Mouse (Mus musculus) lung, postnatal 0 days (tissue): ENCODE measurements around the gene Dtd2. TPM values are rescaled to one million over a fixed set of nuclear protein-coding genes. Genes with fewer than 3 reads are reported as not detected.
A peak's percentile ranks its signal among the peaks of the same experiment; 100 is the strongest.

Experiments used
- ATAC-seq: fragments of 200-750 bp; cut with Nextera tagmentation; 2 replicates; pipeline ENCODE4 v1.8.0; 2017; ENCODE audit warnings: moderate library complexity
- DNase-seq: peaks from one replicate; pipeline ENCODE4 v3.0.0-alpha.2; 2016; ENCODE audit warnings: low spot score
- H3K27ac ChIP-seq: fragments of 300-500 bp; sonication (generic); 2 replicates; pipeline ENCODE4 v1.5.1; 2014; ENCODE audit warnings: antibody characterized with exemption, mild to moderate bottlenecking, low read length, mixed read lengths
- H3K27me3 ChIP-seq: fragments of 300-500 bp; sonication (generic); replicated peaks from 2 replicates; pipeline ENCODE4 v1.6.1; 2014; ENCODE audit warnings: low read length, mixed read lengths; ENCODE audit not compliant: insufficient read depth
- H3K36me3 ChIP-seq: fragments of 300-500 bp; sonication (generic); 2 replicates; pipeline ENCODE4 v1.6.1; 2014; ENCODE audit warnings: low read length, mixed read lengths; ENCODE audit not compliant: insufficient read depth
- H3K4me1 ChIP-seq: fragments of 300-500 bp; sonication (generic); 2 replicates; pipeline ENCODE4 v1.6.1; 2014; ENCODE audit warnings: antibody characterized with exemption, low read depth, low read length, mixed read lengths; ENCODE audit not compliant: insufficient read depth
- H3K4me2 ChIP-seq: fragments of 300-500 bp; sonication (generic); replicated peaks from 2 replicates; pipeline ENCODE4 v1.6.1; 2014; ENCODE audit warnings: low read depth, mild to moderate bottlenecking, low read length, moderate library complexity, mixed read lengths
- H3K4me3 ChIP-seq: fragments of 300-500 bp; sonication (generic); 2 replicates; pipeline ENCODE4 v1.5.1; 2014; ENCODE audit warnings: low read depth, low read length
- H3K9ac ChIP-seq: fragments of 300-500 bp; sonication (generic); replicated peaks from 2 replicates; pipeline ENCODE4 v1.6.1; 2014; ENCODE audit warnings: low read depth, mild to moderate bottlenecking
- H3K9me3 ChIP-seq: fragments of 300-500 bp; sonication (generic); 2 replicates; pipeline ENCODE4 v1.6.1; 2016; ENCODE audit warnings: low read length, mixed read lengths
- CTCF ChIP-seq: IDR thresholded peaks from 2 replicates; pipeline ENCODE4 v1.5.1; 2016; ENCODE audit warnings: antibody characterized with exemption, mild to moderate bottlenecking
- EP300 ChIP-seq: IDR thresholded peaks from 2 replicates; pipeline ENCODE4 v1.6.1; 2016; ENCODE audit warnings: antibody characterized with exemption, mild to moderate bottlenecking, control low read depth
- WGBS: fragments of 180-500 bp; shearing (Covaris S2); extraction: QIAGEN DNeasy Blood & Tissue Kit; methylation state at CpG from one replicate; pipeline ENCODE4 v1.1.7; 2014; 5-methylcytosine and 5-hydroxymethylcytosine counted together
- polyA plus RNA-seq: library from polyadenylated mRNA; unstranded; fragments of >200 nt; fragmentation: Nextera tagmentation; extraction: Ambion mirVana; gene quantifications from 2 replicates; pipeline ENCODE4 v1.2.1, GENCODE M21; 2015

Dtd2 gene
- polyA plus RNA-seq: 18.2 and 20.1 TPM in 2 replicates

GRCm38 (mm10) chr12:52005877-52006632 lies at the start of gene Dtd2:
Gene Dtd2 (minus strand): TSS chr12:52006501.
- no peak for TF ChIP-seq CTCF
- WGBS: 2% methylated on average over 46 of the region's 46 CpGs
- peak; percentile 98 for ATAC-seq

GRCm38 (mm10) chr12:52049324-52049723 lies 43.0 kb upstream of the Dtd2 start:
- no peaks in the 10 kb centered on the region for H3K9me3 ChIP-seq
- TF ChIP-seq CTCF: no peak
- no peak for TF ChIP-seq EP300
- no peaks in the 10 kb centered on the region for H3K36me3 ChIP-seq
- H3K27me3 ChIP-seq: no peaks in the 10 kb centered on the region
- no peaks in the 10 kb centered on the region for H3K4me1 ChIP-seq
- no peak overlapping the region for H3K4me2 ChIP-seq
- no peak overlapping the region for H3K4me3 ChIP-seq
- no peak overlapping the region for H3K27ac ChIP-seq
- no peak overlapping the region for H3K9ac ChIP-seq
- WGBS: 27% methylated on average over 2 of the region's 2 CpGs
- DNase-seq (peak; percentile 36), ATAC-seq (peak; percentile 40; the same call in 1 of the 2 replicates)

More at GRCm38 (mm10) chr12:52005877-52006632, at the start of gene Dtd2:
- Histone ChIP-seq H3K4me2 (peak within 1 kb of the TSS; percentile 85), H3K36me3 (no peaks in the 10 kb centered on the region), H3K27me3 (no peaks in the 10 kb centered on the region), H3K4me1 (no peaks in the 10 kb centered on the region; the same call in 1 of the 2 replicates), H3K9ac (peak within 1 kb of the TSS; percentile 77), H3K9me3 (no peaks in the 10 kb centered on the region), H3K27ac (peak within 1 kb of the TSS; percentile 66), H3K4me3 (peak within 1 kb of the TSS; percentile 84)
- DNase-seq: peak; percentile 94

- Histone ChIP-seq H3K27ac (no peak overlapping the region), H3K27me3 (no peaks in the 10 kb centered on the region), H3K9me3 (no peaks in the 10 kb centered on the region), H3K36me3 (no peaks in the 10 kb centered on the region), H3K9ac (no peak overlapping the region), H3K4me1 (no peaks in the 10 kb centered on the region), H3K4me3 (no peak overlapping the region), H3K4me2 (no peak overlapping the region)
- TF ChIP-seq CTCF: no peak
- no peak for TF ChIP-seq EP300
- ATAC-seq (no peak), DNase-seq (no peak)
- 68% methylated on average over 4 of the region's 4 CpGs for WGBS
Observed at GRCm38 (mm10) chr12:52046371-52046770, 40.1 kb upstream of the Dtd2 start.

- no peak for ATAC-seq
- no peak for TF ChIP-seq CTCF
- no peak for TF ChIP-seq EP300
- no peaks in the 10 kb centered on the region for H3K36me3 ChIP-seq
- H3K27ac ChIP-seq: no peak overlapping the region
- H3K9me3 ChIP-seq: no peaks in the 10 kb centered on the region
- H3K4me1 ChIP-seq: no peaks in the 10 kb centered on the region
- peak; percentile 9 for DNase-seq
- no peaks in the 10 kb centered on the region for H3K27me3 ChIP-seq
- WGBS: 40% methylated on average over 10 of the region's 10 CpGs
- H3K4me3 ChIP-seq: no peak overlapping the region
- no peak overlapping the region for H3K9ac ChIP-seq
- no peak overlapping the region for H3K4me2 ChIP-seq
Observed at GRCm38 (mm10) chr12:52042818-52043336, 36.6 kb upstream of the Dtd2 start.

GRCm38 (mm10) chr12:52038352-52038751 lies 32.1 kb upstream of the Dtd2 start:
- Histone ChIP-seq H3K27ac (no peak overlapping the region), H3K36me3 (no peaks in the 10 kb centered on the region), H3K4me3 (no peak overlapping the region), H3K4me2 (no peak overlapping the region), H3K4me1 (no peaks in the 10 kb centered on the region), H3K9me3 (no peaks in the 10 kb centered on the region), H3K9ac (no peak overlapping the region), H3K27me3 (no peaks in the 10 kb centered on the region)
- peak; percentile 73 for DNase-seq
- peak; percentile 25; the same call in 1 of the 2 replicates for ATAC-seq
- WGBS: 40% methylated on average over 3 of the region's 3 CpGs
- TF ChIP-seq EP300 (no peak), CTCF (peak; percentile 76)

GRCm38 (mm10) chr12:52034956-52035355 lies 28.7 kb upstream of the Dtd2 start:
- DNase-seq: no peak

More at GRCm38 (mm10) chr12:52034956-52035355, 28.7 kb upstream of the Dtd2 start:
- ATAC-seq: no peak
- Histone ChIP-seq H3K4me1 (no peaks in the 10 kb centered on the region), H3K4me2 (no peak overlapping the region), H3K9me3 (no peaks in the 10 kb centered on the region), H3K4me3 (no peak overlapping the region), H3K27ac (no peak overlapping the region), H3K27me3 (no peaks in the 10 kb centered on the region), H3K9ac (no peak overlapping the region), H3K36me3 (no peaks in the 10 kb centered on the region)
- no peak for TF ChIP-seq CTCF
- no peak for TF ChIP-seq EP300
- 66% methylated on average over 3 of the region's 3 CpGs for WGBS
